Mouse (Mus musculus) cerebellum, adult 18-20 months (tissue): ENCODE data around the gene 2210408I21Rik.

Experiments
- DNase-seq, 2 experiments: peaks; one replicate each; pipeline ENCODE4 v3.0.0; 2021

Gene 2210408I21Rik

GRCm38 (mm10) chr13:77134931-77135620 is at the start of gene 2210408I21Rik, which contains the start of gene Slf1:
Gene 2210408I21Rik (plus strand): TSS chr13:77135540.
Gene Slf1 (minus strand): TSS chr13:77135473.
- peak; percentile 89 to 91 for DNase-seq

- peak; percentile 23 to 61 for DNase-seq
Observed at GRCm38 (mm10) chr13:77092876-77093275, 42.5 kb upstream of the 2210408I21Rik start.

- no peak for DNase-seq
Observed at GRCm38 (mm10) chr13:77107734-77108133, 27.6 kb upstream of the 2210408I21Rik start.

DNA sequence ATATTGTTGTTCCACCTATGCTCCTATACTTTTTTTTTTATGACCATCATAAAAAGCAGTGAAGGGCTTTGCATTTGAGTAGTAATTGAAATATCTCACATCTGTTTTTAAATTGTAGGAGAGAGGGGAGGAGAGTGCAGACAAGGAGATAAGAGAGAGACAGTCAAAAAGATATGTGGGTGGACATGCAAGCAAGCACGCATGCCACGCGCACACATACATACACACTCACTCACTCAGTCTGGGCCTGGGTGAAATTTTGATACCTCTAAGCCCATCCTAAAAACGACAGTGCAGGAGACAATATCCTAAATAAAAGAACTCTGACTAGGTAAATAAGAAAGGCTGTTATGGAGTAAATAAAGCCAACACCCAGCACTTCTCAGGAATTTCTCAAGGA is 16.6 kb upstream of the 2210408I21Rik start:
- no peak for DNase-seq

DNA sequence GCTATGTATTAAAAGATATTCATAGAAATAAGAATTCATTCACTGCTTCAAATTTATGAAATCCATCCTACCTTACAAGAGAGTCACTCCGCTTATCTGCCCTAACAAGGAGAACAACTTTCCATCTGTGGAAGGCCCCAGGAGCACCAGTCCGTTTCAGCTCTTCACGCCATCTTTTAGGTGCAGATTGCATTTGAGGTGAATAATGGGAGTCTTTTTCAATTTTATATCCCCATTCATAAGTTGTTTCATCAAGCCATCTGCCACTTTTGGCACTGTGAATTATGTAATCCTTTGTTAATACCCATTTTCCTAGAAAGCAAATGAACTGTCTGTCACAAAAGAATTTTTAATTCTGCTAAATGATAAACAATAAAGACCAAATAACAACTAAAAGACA is 10.2 kb upstream of the 2210408I21Rik start:
- no peak for DNase-seq

- no peak for DNase-seq
Observed at GRCm38 (mm10) chr13:77128240-77128639, 7.1 kb upstream of the 2210408I21Rik start.

DNA sequence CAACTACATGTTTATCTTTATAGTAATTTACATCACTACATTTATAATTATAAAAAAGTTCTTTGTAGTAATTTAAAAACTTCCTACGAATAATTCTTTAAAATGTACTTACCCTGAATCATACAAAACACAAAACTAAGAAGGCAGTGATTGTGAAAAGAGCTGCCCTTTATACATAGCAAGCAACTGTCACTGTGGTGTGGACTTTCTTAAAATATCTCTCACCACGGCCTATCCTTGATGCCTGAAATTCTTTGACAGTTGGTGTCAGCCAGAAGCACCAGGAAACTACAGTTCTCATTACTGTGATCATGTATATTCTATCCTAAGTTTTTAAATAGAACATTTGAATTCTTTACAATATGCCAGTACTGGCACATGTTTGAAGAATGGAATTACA is 4.2 kb upstream of the 2210408I21Rik start:
- no peak for DNase-seq

DNA sequence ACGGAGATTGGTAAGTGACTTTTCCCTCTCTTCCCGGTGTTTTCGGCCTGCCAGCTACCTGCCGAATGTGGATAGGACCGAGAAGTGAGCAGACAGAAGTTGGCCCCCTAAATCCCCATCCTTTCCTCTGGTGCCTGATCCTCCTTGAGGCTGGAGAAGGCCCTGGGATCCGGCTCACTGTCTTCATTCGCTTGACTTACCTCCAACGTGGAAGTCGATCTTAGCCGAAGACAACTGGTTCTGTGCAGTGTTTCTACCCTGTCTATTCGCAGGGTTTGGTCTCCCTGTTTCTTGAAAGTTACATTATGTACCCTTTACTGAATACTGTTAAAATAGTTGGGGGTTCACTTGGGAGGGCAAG is 261 bp downstream of the 2210408I21Rik start:
- no peak for DNase-seq

DNA sequence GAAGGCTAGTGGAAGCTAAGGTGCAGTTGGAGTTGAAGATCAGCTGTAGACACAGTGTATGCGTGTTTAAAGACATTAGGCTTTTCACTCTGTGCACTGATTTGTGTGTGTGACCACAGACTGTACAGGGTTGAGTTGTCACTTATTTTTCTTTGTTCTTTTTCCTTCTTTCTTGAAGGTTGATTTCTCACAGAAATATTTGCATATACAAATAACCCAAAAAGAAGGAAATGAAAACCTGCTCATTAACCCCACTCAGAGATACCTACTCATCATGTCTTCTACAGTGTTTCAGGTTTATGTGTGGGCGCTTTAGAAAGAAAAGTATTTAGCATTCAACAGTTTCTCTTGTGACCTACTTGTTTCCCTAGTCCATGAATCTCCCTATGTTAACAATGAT is 5.5 kb downstream of the 2210408I21Rik start:
- DNase-seq = no peak

- DNase-seq = no peak
Observed at GRCm38 (mm10) chr13:77177931-77178330, 42.6 kb downstream of the 2210408I21Rik start.

DNA sequence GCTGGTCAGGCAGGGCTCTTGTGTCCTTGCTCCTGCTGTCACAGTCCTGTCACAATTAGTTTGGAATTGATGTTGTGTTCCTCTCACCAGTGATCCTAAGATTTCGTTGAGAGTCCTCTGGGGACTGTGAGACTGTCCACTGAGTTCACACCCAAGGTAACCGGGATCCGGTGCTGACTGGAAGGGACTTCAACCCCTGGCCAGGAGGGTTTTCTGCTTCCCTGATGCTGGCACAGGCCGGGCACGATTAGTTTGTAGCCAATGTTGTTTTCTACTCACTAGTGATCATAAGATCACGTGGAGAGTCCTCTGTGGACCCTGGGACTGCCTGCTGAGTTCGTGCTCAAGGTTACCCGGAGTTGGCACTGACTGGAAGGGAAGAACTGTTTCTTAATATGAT is 55.3 kb downstream of the 2210408I21Rik start:
- no peak for DNase-seq

GRCm38 (mm10) chr13:77192201-77192600 is 56.9 kb downstream of the 2210408I21Rik start:
- DNase-seq = no peak

DNA sequence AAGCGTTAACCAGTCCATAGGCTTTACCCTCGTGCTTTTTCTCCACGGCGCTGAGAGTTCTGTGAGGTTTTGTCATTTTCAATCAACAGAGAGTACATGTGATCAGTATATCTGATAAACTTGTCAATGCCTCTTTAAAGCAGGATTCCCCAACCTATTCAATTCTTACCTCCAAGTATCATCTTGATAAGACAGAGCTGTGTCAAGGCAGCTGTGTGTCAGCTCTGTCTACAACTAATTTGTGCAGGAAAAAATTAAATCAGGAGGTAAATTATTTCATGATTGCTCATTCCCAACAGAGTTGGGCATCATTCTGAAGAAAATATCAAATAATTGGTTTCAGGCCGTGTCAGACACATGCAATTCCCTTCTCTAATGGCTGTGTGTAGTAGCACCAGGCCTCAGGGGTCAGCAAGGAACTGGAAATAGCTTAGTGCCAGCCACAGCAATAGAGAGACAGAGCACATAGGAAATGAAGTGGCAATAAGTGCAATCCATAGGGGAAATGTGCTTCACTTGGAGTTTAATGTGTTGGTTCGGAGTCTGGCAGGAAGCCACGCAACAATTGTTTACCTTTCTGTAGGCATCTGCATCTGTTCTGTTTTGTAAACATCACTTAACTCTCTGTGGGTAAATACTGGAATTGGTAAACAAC is 73.6 kb downstream of the 2210408I21Rik start:
- no peak for DNase-seq

- no peak for DNase-seq
Observed at GRCm38 (mm10) chr13:77213196-77213595, 77.9 kb downstream of the 2210408I21Rik start.

DNA sequence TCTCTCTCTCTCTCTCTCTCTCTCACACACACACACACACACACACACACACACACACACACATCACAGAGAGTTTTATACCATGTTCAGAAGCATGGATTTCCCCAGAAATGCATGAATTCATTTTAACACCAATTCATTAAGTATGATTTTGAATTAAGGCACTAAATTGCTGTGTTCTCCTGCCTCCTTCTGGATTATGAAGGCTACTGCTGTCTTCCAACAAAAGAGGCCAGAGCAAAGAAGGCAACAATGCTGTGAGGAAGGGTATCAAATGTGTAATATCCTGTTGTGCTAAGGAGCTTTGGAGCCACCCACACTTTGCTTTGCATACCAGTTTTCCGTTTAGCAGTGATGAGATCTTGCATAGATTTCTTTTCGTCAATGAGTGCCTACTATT is 80.1 kb downstream of the 2210408I21Rik start:
- DNase-seq = no peak

DNA sequence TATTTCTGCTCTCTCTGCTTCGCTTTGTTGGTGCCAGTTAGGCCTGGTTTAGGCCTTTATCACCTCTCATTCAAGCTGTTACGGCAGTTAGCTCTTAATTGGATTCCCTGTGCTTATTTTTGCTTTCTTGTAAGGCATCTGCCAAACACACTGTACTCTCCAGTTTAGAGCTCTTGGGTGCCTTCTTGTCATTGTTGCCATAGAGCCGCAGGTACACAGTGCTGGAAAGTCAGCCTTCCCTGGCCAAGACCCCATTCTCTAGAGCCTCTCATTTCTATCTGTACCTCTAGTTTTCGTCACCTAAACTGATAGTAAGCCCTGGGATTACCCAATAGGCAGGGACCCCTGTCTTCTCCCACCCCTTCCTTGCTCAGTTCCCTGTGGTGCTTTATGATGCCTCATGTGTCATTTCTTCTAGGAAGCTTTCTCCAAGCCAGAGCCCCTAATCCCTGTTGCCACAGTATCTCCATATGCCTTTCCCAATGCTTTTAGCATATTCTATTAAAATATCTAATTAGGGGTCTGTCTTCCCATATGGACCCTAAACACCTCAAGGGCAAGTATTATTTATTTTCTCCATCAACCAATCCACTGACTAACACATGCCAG is 82.4 kb downstream of the 2210408I21Rik start:
- no peak for DNase-seq

DNA sequence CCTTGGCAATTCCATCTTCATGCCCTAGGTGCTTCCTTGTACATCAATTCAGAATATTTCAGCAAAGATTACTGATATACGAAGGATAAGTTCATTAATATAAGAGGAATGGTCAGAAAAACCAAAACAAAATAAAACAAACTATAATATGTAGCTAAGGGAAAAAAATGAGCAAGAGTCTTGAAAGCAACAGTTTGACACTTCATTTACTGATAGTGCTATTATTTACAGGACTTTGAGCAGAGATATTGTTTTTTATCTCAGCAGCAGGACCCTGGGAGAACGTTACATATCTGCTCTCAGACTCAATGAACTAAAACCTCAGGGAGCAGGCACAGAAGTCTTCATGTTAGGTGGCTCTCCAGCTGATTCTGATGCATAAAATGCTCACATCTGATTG is 85.7 kb downstream of the 2210408I21Rik start:
- DNase-seq = no peak

DNA sequence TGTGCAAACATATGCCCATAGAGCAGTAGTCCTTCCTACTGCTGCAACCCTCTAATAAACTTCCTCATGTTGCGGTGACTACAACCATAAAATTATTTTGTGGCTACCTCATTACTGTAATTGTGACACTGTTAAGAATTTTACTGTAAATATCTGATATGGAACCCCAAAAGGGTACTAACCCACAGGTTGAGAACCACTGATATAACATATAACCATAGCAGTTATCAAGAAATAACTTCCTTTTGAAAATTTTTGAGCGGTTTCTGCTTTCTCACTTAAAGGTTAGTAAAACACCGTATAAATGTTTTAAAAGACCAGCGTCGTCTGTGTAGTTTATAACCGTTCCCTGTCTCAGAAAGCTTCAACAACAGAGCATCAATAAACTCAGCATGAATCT is 121.2 kb downstream of the 2210408I21Rik start:
- no peak for DNase-seq

GRCm38 (mm10) chr13:77262715-77263338 is 127.5 kb downstream of the 2210408I21Rik start:
- no peak for DNase-seq

DNA sequence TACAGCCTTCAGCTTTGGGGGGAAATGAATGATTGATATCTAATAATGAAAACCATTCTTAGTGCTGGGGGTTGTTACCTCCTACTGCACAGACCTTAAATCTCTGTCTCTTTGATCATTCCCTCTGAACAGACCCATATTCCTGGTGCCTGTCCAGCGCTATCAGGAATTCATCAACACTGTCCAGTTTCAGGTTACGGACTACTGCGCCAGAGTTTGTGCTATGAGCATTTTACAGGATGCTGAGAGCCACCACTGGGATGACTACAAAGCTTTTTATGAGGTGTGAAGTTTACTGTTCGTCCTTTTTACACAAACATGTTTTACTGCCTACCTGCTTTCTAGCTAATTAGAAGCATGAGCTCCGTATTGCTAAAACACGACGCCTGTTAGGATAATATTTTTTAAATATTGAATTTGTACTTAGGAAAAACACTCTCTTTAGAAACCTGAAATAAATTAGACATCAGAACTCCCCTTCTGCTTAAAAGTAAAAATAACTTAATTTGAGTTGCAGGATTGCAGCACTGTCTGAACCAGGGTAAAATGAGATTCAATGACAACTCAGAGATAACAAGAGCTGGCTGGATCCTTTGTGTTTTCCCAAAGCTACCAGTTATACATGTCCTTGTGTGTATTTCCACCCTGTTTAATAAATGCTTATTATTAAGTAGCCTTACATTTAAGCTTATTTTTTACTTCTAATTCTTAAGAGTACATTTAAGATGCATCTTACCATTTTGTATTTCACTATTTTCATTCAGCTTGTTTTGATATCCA is 128.2 kb downstream of the 2210408I21Rik start:
- DNase-seq = no peak

DNA sequence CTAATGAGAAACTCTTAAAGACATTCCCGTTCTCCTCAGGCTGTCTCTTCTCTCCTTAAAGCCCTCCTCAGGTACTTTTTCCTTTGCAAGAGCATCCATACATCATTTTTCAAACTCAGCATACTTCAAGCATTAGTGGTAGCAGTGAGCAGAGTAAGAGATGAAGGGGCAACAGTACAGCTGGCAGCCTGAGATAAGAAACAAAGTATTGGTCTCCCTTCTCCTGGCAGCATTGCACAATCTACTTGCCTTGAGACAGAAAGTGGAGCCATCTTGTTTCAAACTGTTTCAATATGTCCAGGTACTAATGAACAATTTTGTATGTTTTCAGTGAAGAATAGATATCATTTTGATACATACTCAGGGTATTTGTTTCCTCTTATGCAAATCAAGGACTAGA is 129.1 kb downstream of the 2210408I21Rik start:
- DNase-seq = no peak

DNA sequence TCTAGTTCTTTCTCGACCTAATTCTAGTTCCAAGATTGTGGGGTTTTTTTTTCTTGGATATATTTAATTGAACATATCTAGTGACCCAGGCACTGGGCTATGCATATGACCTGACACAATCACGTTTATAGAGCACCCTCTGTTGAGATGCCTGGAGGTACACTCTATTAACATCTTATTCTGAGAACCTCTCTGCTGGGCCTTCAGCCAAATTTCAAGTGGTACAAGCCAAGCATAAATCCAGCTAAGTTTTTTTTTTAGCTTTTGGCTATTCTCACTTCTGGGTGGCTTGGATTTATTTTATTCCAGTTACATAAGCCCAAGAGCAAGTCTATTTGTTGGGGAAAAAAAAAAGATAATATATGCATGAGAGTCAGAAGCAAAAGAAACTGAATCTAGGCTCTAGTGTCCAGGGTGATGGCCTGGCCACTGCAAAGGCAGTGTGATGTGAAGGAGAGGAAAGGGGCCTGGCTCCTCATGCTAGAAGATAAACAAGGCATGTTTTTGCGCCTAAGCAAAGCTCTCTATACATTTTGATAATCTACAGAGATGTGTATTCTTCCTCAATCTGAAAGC is 139.9 kb downstream of the 2210408I21Rik start:
- no peak for DNase-seq
